Mouse (Mus musculus): ENCODE measurements around the gene Npas2. TPM values are rescaled to one million over a fixed set of nuclear protein-coding genes. Genes with fewer than 3 reads are reported as not detected.

Gene Npas2
- polyA plus RNA-seq, 1 experiment from 2014 or later = 0.78 TPM

Small RNAs within 50 kb of the gene (microRNA-seq; reads per million reads assigned to microRNA genes)
- gene Mir6349 = not detected

Other genes starting within 250 kb of the Npas2 start
- 149 and 168 TPM in 2 replicates for gene Pdcl3, start 208.1 kb upstream of the Npas2 start, polyA plus RNA-seq (2016; fragmentation: Nextera tagmentation; extraction: Ambion mirVana)
- gene Rpl31, start 174.1 kb downstream of the Npas2 start, polyA plus RNA-seq (2016; fragmentation: Nextera tagmentation; extraction: Ambion mirVana) = 378 and 396 TPM in 2 replicates